Mouse (Mus musculus): ENCODE measurements at regions not wholly inside any gene's neighbourhood (a gene's known extent, or its start where the extent isn't known, plus 50 kb on each side); places are given as distances from the start of the nearest gene placed in this dataset.
"Not testable (repeated sequence)": the region's sequence is repeated elsewhere in the genome, so short reads cannot be mapped to it uniquely, and the experiment has no call there.

GRCm38 (mm10) chr13:58663316-58663715 is 52.6 kb upstream of the Slc28a3 start:
- WGBS: 72% methylated on average over 4 of the region's 4 CpGs
- Histone ChIP-seq H3K9me3 (no peaks in the 10 kb centered on the region), H3K36me3 (no peaks in the 10 kb centered on the region), H3K27me3 (no peaks in the 10 kb centered on the region), H3K9ac (no peak overlapping the region), H3K4me2 (replicated peaks) (no peak overlapping the region), H3K4me3 (no peak overlapping the region), H3K4me1 (no peaks in the 10 kb centered on the region), H3K27ac (no peak overlapping the region)
- ATAC-seq (ENCODE audit: insufficient number of reproducible peaks, insufficient read depth, low FRiP score, low TSS enrichment): no peak

- H3K9ac ChIP-seq: no peak overlapping the region
- H3K27ac ChIP-seq: no peak overlapping the region
- no peak overlapping the region for H3K4me3 ChIP-seq
- H3K4me2 ChIP-seq (replicated peaks): peak overlapping the region; percentile 29
- no peak for ATAC-seq (ENCODE audit: insufficient number of reproducible peaks, insufficient read depth, low FRiP score, low TSS enrichment)
- no peaks in the 10 kb centered on the region for H3K27me3 ChIP-seq
- no peaks in the 10 kb centered on the region for H3K9me3 ChIP-seq
- no peaks in the 10 kb centered on the region for H3K36me3 ChIP-seq
- 59% methylated on average over 21 of the region's 21 CpGs for WGBS
- peaks cover 14% of the 10 kb centered on the region; the same call in 1 of the 2 replicates for H3K4me1 ChIP-seq
These were observed 58.0 kb upstream of the Slc28a3 start for GRCm38 (mm10) chr13:58668664-58669063.

GRCm38 (mm10) chr13:58670206-58670605 is 59.5 kb upstream of the Slc28a3 start:
- ATAC-seq (ENCODE audit: insufficient number of reproducible peaks, insufficient read depth, low FRiP score, low TSS enrichment): no peak
- no peak overlapping the region for H3K27ac ChIP-seq
- WGBS: 47% methylated on average over 9 of the region's 9 CpGs
- no peak overlapping the region for H3K4me2 ChIP-seq (replicated peaks)
- no peak overlapping the region for H3K4me3 ChIP-seq
- H3K27me3 ChIP-seq: no peaks in the 10 kb centered on the region
- peaks cover 19% of the 10 kb centered on the region; the same call in 1 of the 2 replicates for H3K4me1 ChIP-seq
- H3K9me3 ChIP-seq: no peaks in the 10 kb centered on the region
- no peaks in the 10 kb centered on the region for H3K36me3 ChIP-seq
- no peak overlapping the region for H3K9ac ChIP-seq

GRCm38 (mm10) chr13:58675611-58676010 is 64.9 kb upstream of the Slc28a3 start:
- H3K27me3 ChIP-seq; H3K36me3 ChIP-seq; H3K9me3 ChIP-seq; H3K27ac ChIP-seq; H3K9ac ChIP-seq; H3K4me3 ChIP-seq; H3K4me1 ChIP-seq; H3K4me2 ChIP-seq (replicated peaks); ATAC-seq (ENCODE audit: insufficient number of reproducible peaks, insufficient read depth, low FRiP score, low TSS enrichment): not testable (repeated sequence)
- WGBS: 78% methylated on average over 1 of the region's 1 CpGs

- no peaks in the 10 kb centered on the region for H3K9me3 ChIP-seq
- H3K27me3 ChIP-seq: no peaks in the 10 kb centered on the region
- H3K4me1 ChIP-seq: 0 out of 2 replicates have a peak, but pooled peaks cover 5% of the 10 kb centered on the region
- H3K4me3 ChIP-seq: no peak overlapping the region
- 86% methylated on average over 7 of the region's 7 CpGs for WGBS
- no peaks in the 10 kb centered on the region for H3K36me3 ChIP-seq
- no peak overlapping the region for H3K9ac ChIP-seq
- H3K27ac ChIP-seq: no peak overlapping the region
- ATAC-seq (ENCODE audit: insufficient number of reproducible peaks, insufficient read depth, low FRiP score, low TSS enrichment): no peak
- no peak overlapping the region for H3K4me2 ChIP-seq (replicated peaks)
These were observed 66.8 kb upstream of the Slc28a3 start for GRCm38 (mm10) chr13:58677521-58677920.

- Histone ChIP-seq H3K4me1 (0 out of 2 replicates have a peak, but pooled peaks cover under 1% of the 10 kb centered on the region), H3K27me3 (no peaks in the 10 kb centered on the region), H3K27ac (no peak overlapping the region), H3K4me3 (no peak overlapping the region), H3K36me3 (no peaks in the 10 kb centered on the region), H3K9me3 (no peaks in the 10 kb centered on the region), H3K4me2 (replicated peaks) (no peak overlapping the region), H3K9ac (no peak overlapping the region)
- no peak for ATAC-seq (ENCODE audit: insufficient number of reproducible peaks, insufficient read depth, low FRiP score, low TSS enrichment)
- 79% methylated on average over 6 of the region's 6 CpGs for WGBS
These were observed 69.0 kb upstream of the Slc28a3 start for GRCm38 (mm10) chr13:58679663-58680062.

- 48% methylated on average over 5 of the region's 5 CpGs for WGBS
- H3K27ac ChIP-seq: no peak overlapping the region
- no peak for ATAC-seq (ENCODE audit: insufficient number of reproducible peaks, insufficient read depth, low FRiP score, low TSS enrichment)
These were observed 76.1 kb upstream of the Slc28a3 start for GRCm38 (mm10) chr13:58686822-58687221.

GRCm38 (mm10) chr13:58687609-58688008 is 76.9 kb upstream of the Slc28a3 start:
- Histone ChIP-seq H3K9ac (no peak overlapping the region), H3K27me3 (no peaks in the 10 kb centered on the region), H3K4me3 (no peak overlapping the region), H3K4me1 (no peaks in the 10 kb centered on the region), H3K4me2 (replicated peaks) (no peak overlapping the region), H3K27ac (no peak overlapping the region), H3K9me3 (no peaks in the 10 kb centered on the region), H3K36me3 (no peaks in the 10 kb centered on the region)
- no peak for ATAC-seq (ENCODE audit: insufficient number of reproducible peaks, insufficient read depth, low FRiP score, low TSS enrichment)
- WGBS: 72% methylated on average over 2 of the region's 2 CpGs

More at GRCm38 (mm10) chr13:58686822-58687221, 76.1 kb upstream of the Slc28a3 start:
- Histone ChIP-seq H3K4me2 (replicated peaks) (no peak overlapping the region), H3K9me3 (no peaks in the 10 kb centered on the region), H3K4me1 (no peaks in the 10 kb centered on the region), H3K36me3 (no peaks in the 10 kb centered on the region), H3K9ac (no peak overlapping the region), H3K4me3 (no peak overlapping the region), H3K27me3 (no peaks in the 10 kb centered on the region)

GRCm38 (mm10) chr13:58688249-58688648 is 77.6 kb upstream of the Slc28a3 start:
- 69% methylated on average over 2 of the region's 2 CpGs for WGBS
- no peak overlapping the region for H3K4me3 ChIP-seq
- H3K9ac ChIP-seq: no peak overlapping the region
- no peaks in the 10 kb centered on the region for H3K4me1 ChIP-seq
- no peaks in the 10 kb centered on the region for H3K9me3 ChIP-seq
- H3K36me3 ChIP-seq: no peaks in the 10 kb centered on the region
- no peak overlapping the region for H3K4me2 ChIP-seq (replicated peaks)
- no peaks in the 10 kb centered on the region for H3K27me3 ChIP-seq
- ATAC-seq (ENCODE audit: insufficient number of reproducible peaks, insufficient read depth, low FRiP score, low TSS enrichment): no peak
- H3K27ac ChIP-seq: no peak overlapping the region

GRCm38 (mm10) chr13:58694703-58695102 is 84.0 kb upstream of the Slc28a3 start:
- Histone ChIP-seq H3K27me3 (no peaks in the 10 kb centered on the region), H3K4me2 (replicated peaks) (no peak overlapping the region), H3K9ac (no peak overlapping the region), H3K9me3 (no peaks in the 10 kb centered on the region), H3K4me3 (no peak overlapping the region), H3K36me3 (no peaks in the 10 kb centered on the region), H3K4me1 (peaks cover 11% of the 10 kb centered on the region; the same call in 1 of the 2 replicates), H3K27ac (no peak overlapping the region)
- 29% methylated on average over 6 of the region's 6 CpGs for WGBS
- ATAC-seq (ENCODE audit: insufficient number of reproducible peaks, insufficient read depth, low FRiP score, low TSS enrichment): no peak

GRCm38 (mm10) chr13:58695964-58696363 is 85.3 kb upstream of the Slc28a3 start:
- Histone ChIP-seq H3K36me3 (no peaks in the 10 kb centered on the region), H3K9ac (no peak overlapping the region), H3K4me2 (replicated peaks) (no peak overlapping the region), H3K9me3 (no peaks in the 10 kb centered on the region), H3K27me3 (no peaks in the 10 kb centered on the region), H3K4me1 (peaks cover 11% of the 10 kb centered on the region; the same call in 1 of the 2 replicates), H3K27ac (no peak overlapping the region), H3K4me3 (no peak overlapping the region)
- 95% methylated on average over 4 of the region's 4 CpGs for WGBS
- no peak for ATAC-seq (ENCODE audit: insufficient number of reproducible peaks, insufficient read depth, low FRiP score, low TSS enrichment)

- no peaks in the 10 kb centered on the region for H3K36me3 ChIP-seq
These were observed 89.3 kb upstream of the Slc28a3 start for GRCm38 (mm10) chr13:58700021-58700420.

GRCm38 (mm10) chr13:58704141-58704540 is 93.5 kb upstream of the Slc28a3 start:
- WGBS: 68% methylated on average over 4 of the region's 4 CpGs
- no peak overlapping the region for H3K4me2 ChIP-seq (replicated peaks)
- no peaks in the 10 kb centered on the region for H3K36me3 ChIP-seq
- H3K27me3 ChIP-seq: no peaks in the 10 kb centered on the region
- H3K9me3 ChIP-seq: no peaks in the 10 kb centered on the region
- no peaks in the 10 kb centered on the region for H3K4me1 ChIP-seq
- no peak overlapping the region for H3K4me3 ChIP-seq
- ATAC-seq (ENCODE audit: insufficient number of reproducible peaks, insufficient read depth, low FRiP score, low TSS enrichment): no peak
- no peak overlapping the region for H3K27ac ChIP-seq
- H3K9ac ChIP-seq: no peak overlapping the region

More at GRCm38 (mm10) chr13:58700021-58700420, 89.3 kb upstream of the Slc28a3 start:
- H3K27ac ChIP-seq: no peak overlapping the region
- no peak overlapping the region for H3K4me3 ChIP-seq
- no peak overlapping the region for H3K9ac ChIP-seq
- H3K9me3 ChIP-seq: no peaks in the 10 kb centered on the region
- WGBS: 73% methylated on average over 8 of the region's 8 CpGs
- no peak overlapping the region for H3K4me2 ChIP-seq (replicated peaks)
- H3K27me3 ChIP-seq: no peaks in the 10 kb centered on the region
- ATAC-seq (ENCODE audit: insufficient number of reproducible peaks, insufficient read depth, low FRiP score, low TSS enrichment): no peak
- peaks cover 6% of the 10 kb centered on the region; the same call in 1 of the 2 replicates for H3K4me1 ChIP-seq

All from embryonic facial prominence, embryonic 12.5 days (tissue).